Mouse (Mus musculus) kidney, postnatal 4 days (tissue): Measurements from ENCODE around the gene Kdm1a.

ENCODE experiments used
- DNase-seq, 2 experiments: peaks; one replicate each; pipeline ENCODE4 v3.0.0; 2021; ENCODE audit warnings: mixed read lengths in 2 of 2

Kdm1a gene

DNA sequence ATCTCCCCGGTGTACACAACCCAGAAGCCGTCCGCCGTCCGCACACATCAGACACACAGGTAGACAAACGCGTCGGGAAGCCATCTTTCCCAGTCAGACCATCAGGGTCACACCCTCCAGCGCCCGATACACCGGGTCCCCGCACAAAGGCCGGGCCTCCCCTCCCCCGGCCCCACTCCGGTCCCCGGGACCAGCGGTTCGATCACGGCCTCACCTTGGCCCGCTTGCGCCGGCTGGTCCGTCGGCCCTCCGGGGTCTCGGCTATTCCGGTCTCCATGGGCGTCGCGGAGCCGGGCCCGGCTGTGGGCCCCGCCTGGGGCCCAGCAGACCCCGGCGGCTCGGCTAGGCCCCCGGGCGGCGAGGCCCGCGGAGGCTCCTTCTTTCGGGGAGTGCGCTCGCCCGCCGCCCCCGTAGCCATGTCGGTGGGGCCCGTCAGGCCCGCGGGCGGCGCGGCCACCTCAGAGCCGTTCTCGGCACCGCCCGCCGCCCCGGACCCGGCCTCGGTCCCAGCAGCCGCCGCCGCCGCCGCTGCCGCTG, 437 bp downstream of the Kdm1a start:
- DNase-seq, result peak; percentile 55 to 72

DNA sequence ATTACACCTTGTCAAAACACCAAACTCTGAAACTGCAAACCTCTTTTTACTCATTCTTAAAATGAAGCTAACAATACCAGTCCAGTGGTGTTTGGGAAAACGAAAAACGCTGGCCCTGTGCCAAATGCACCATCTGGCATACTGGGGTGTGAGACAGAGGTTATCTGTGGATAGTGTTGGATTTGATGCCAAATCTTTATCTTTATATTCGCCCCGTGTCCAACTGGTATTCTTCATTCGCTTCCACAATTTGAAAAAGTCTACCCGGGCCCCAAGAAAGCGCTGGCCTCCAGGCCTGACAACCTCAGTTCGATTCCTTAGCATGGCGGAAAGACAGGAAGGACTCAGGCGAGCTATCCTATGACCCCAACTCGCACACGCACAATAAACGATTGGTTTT, 1.0 kb downstream of the Kdm1a start:
- peak; percentile 78 to 83 for DNase-seq

DNA sequence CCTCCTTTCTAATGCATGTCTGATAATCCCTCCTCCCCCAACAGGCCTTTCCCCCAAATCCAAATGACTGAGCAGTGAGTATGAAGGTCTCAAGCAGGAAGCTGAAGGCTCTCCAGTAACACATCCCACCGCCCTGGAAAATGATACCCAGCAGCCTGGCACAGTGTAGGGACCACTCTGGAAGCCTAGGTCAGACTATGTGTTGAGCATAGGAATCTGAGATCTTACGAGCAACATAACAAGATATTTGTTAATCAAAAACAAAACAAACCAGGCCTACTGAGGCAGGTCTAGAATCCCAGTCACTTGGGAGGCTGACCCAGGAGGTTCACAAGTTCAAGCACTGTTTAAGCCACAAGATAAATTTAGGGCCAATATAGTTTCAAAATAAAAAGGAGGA, 2.0 kb downstream of the Kdm1a start:
- no peak for DNase-seq

DNA sequence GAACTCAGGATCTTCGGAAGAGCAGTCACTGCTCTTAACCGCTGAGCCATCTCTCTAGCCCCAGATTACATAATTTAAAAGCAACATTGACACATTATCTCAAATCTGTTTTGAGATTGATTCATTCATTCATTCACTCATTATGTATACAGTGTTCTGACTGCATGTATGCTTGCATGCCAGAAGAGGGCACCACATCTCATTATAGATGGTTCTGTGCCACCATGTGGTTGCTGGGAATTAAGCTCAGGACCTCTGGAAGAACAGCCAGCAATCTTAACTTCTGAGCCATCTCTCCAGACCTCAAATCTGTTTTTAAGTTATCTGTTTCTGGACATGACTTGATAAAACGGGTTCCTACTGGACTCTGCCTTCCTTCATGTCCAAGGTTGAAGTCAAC, 2.7 kb downstream of the Kdm1a start:
- DNase-seq, result no peak

DNA sequence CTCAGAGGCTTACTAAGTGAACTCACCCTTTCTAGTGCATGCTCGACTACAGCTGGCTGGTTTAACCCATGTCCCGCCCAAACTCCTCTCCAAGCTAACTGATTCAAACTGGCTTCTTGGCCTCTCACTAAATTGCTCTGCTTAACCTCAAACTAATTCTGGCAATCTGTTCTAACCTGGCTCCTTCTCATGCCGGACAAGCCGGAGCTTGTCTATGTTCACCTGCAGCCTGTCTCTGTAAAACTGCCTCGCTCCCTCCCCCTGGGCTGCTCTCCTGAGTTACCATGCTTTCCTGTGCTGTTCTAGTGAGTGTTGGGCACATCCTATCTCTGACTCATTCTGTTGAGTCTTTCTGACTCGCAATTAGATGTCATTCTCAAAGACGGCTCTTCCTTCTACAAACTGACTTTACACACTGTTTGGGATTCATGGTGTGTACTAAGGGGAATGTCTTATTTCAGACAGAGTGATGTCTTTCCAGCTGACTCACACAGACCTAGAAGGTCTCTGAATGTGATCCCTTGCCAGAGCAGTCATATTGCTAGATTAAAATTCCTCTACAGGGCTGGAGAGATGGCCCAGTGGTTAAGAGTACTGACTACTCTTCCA, 4.2 kb downstream of the Kdm1a start:
- DNase-seq, result no peak

DNA sequence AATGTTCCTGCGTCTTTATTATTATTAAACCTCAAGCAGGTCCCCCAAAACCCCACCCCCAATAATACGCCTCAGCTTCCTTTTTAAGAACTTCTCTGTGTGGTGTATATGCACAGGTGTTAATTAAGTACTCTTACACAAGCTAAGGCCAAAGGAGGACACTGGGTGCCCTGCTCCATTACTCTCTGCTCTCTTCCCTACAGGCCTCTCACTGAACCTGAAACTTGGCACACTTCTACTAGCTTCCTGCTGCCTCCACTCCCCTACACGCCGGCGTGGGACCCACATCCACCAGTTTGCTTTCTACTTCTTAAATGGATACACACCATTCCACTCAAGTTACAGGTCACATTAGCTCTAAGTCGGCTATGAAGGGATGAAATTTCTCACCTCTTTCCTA, 7.3 kb downstream of the Kdm1a start:
- DNase-seq, result peak; percentile 41 to 57

DNA sequence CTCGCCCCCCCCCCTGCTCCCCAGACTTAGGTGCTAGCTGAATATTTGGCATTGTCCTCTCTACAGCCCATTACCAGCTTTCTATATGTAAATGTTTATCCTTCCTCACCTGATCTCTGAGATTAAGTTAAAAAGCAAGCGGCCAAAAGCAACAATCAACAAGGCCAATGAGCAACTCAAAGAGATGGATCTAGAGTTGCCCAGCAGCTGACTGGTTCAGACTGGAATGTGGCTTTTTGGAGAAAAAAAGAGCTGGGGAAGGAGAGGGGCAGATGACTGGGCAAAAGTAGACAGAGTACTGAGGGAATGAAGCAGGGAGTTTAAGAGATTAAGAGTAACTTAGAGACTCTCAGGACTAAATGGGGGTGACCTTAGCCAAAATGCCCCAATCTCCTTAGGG, 8.5 kb downstream of the Kdm1a start:
- no peak for DNase-seq

DNA sequence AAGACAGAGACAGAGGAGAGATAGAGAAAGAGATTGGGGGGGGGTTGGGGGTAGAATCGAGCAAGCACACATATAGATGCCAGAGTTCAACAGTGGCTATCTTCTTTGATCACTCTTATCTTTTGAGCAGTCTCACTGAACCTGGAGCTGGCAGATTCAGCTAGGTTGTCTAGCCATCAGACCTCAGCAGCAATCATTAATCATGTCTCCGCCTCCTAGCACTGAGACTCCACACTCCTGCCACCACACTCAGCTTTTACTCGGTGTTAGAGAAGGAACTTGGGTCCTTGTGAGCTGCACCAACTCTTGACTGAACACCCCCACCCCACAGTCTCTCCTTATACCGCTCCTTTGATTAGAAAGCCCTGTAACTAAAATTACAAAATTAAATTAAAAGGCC, 10.4 kb downstream of the Kdm1a start:
- no peak for DNase-seq

DNA sequence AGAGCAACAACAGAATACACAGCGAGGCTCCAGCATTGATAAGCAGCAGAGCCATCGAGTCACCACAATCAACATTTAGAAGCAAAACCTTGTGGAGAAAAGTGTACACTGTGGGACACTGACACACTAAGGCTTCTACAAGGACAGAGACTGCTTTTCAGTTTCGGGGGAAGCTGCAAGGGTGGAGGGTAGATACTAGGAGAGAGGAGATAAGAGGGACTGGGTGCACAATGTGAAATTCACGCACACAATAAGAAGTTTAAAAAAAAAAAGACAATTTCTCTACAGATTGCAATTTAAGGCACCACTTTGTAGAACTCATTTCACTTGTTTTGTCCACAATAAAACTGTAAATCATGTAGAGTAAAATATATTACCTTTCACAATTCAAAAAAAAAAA, 14.5 kb downstream of the Kdm1a start:
- no peak for DNase-seq

DNA sequence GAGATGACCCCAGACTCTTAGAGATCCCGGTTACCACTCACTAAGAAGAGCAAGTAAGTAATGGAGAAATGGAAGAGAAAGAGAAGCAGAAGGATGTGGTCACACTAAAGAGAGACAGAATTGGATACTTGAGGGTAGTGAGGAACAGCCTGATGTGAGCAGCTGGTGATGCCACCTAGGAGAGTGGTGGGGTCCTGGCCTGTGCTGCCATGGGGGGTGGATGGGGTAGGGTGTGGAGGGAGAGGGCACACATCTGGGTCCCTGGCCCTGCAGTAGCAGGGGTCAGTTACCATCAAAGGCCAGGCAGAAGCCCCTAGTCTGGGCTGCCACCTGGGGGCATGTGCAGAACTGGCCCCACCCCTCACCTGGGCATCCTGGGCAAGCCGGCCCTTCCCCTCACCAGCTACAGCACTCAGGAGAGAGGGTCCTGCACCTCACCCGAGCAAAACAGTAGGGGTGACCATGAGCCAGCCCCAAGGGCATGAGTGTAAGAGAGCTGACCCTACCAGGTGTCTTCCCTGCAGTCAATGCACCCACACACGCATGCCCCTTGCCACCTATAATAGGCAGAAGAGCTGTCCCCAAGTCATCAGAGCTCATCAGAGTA, 15.2 kb downstream of the Kdm1a start:
- DNase-seq, result no peak

DNA sequence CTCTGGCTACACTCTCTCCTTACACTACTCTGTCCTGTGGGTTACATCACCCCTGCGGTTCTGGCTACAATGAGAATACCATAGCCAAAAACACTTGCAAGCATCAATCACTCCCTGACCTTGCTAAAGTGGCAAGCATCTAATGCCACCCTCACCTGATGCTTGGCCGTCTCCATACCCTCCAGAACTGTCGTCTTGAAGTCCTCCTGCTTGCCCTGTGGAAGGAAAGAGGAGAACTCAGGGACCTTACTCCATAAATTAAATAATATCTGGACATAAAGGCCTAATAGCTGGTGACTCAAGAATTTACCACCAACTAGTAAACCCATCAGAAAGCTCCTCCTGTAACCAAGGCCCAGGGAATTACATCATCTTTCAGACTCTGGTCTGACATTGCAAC, 20.6 kb downstream of the Kdm1a start:
- DNase-seq, result no peak

DNA sequence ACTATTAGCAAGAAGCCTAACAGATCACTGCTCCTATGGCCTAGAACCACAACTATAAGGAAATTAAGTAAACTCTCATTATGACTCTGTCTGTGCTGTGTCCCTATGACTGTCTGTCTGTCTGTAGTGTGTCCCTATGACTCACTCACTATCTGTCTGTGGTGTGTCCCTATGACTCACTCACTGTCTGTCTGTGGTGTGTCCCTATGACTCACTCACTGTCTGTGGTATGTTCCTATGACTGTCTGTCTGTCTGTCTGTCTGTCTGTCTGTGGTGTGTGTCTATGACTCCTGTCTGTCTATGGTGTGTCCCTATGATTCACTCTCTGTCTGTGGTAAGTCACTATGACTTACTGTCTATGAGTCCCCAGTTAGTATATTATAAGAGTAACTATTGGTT, 32.5 kb downstream of the Kdm1a start:
- no peak for DNase-seq

DNA sequence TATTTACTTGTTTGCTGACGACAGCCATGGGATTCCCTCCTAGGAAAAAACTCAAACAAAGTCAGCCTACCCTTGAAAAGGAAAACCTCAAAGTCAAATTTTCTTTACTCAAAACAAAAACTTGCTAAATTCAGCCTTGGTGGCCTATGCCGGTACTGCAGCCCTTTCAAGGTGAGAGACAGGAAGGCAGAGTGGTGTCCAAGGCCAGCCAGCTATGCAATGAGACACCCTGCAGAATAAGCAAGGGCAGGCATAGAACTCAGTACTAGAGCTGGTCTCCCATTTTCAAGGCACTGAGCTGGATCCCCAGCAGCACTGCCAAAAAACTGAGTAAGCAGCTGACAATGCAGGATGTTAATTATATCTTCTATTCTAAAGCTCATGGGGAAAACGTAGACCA, 33.9 kb downstream of the Kdm1a start:
- DNase-seq, result peak; percentile 18 to 24

DNA sequence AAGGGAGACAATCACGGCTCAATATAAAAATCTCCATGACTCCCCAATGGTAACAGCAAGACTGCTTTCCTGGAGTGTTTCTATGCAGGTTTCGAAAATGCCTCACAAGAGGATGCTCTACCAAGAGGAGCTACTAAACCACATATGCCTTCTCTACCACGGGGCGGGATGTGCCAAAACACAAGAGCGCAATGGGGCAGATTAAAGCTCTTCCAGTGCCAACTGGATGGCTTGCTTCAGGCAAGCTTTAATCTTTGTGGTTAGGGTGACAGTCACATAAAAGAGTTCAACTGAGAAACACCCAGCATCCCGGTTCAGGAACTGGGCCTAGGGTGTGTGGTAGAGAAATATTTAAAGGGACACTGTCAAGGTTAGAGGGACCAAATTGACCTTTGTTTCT, 39.8 kb downstream of the Kdm1a start:
- no peak for DNase-seq

DNA sequence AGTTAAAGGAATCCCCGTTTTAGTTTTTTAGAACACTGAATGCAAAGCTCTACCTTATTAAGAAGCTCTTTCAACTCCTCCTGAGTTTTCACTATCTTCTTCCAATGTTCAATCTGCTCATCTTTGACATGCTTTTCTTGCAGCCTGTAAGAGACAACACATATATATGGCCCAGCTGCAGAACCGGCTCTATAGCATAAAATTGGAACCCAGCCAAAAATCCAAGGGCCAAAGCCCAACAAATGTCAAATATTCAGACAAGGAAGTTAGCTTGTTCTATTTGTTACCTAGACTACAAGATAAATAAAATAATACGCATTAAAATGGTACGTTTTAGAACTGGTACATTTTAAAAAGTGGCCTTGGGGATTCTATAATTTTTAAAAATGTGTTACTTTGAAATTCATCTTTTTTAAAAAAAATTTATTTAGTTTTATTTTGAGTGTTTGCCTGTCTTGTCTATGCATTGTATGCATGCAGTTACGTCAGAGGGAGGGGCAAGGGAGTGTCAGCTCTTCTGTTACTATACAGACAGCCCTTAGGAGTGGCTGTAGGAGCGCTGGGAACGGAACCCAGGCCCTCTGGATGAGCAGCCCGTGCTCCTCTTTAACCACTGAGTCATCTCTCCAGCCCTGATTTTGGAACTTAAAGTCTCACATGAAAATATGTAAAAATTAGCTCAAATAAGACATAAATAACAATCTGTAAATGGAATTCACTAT, 42.1 kb downstream of the Kdm1a start:
- DNase-seq, result no peak

DNA sequence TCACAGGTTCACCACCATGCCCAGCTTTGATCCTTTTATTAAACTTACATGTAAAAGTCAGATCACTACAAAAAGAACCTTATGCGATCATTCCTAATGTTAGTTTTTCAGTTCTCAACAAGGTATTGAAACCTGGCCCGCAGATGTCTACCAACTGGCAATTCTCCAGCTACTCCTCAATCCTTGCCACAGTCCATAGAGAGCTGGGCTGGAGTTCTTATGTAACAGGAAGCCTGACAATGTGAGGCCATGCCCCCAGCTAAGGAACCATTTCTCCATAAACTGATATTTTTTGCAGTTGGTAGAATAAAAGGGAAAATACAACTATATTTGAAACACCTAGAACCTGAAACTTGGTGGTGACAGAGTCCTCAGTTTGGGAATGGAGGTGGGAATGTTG, 42.8 kb downstream of the Kdm1a start:
- no peak for DNase-seq

DNA sequence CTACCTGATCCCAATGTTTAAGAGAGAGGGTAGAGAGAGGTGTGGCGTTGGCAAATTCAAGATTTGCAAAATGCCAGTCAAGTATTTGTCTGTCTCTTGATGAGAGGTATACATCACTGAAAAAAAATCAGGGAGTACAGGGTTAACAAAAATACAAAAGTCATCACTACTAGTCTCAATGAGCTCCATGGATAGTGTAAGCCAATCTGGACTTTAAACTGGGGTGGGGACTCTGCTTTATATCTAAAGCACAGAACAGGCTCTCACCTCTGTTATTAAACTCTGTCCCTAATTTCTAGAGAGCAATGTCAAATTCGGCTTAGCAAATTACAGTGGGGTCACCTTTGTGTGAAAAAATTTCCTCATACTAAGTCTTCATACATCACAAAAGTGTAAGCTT, 44.9 kb downstream of the Kdm1a start:
- no peak for DNase-seq

DNA sequence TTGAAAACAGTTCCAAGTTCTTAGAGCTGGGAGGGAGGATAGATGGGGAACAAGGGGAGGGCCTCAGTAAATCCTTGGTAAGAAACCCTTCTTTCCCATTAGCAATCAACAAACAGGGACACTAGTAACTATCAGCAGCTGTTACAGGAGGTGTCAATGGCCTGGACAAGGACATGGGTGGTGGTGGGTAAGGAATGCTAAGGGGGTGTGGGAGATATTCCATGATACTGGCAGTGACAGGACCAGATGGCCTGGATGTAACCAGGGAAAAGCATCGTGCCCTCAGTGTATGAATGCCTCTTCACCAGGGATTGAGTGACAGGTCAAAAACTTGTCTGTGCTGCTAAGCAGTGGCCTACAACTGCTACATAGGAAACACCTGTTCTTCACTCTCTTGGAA, 49.4 kb downstream of the Kdm1a start:
- no peak for DNase-seq

DNA sequence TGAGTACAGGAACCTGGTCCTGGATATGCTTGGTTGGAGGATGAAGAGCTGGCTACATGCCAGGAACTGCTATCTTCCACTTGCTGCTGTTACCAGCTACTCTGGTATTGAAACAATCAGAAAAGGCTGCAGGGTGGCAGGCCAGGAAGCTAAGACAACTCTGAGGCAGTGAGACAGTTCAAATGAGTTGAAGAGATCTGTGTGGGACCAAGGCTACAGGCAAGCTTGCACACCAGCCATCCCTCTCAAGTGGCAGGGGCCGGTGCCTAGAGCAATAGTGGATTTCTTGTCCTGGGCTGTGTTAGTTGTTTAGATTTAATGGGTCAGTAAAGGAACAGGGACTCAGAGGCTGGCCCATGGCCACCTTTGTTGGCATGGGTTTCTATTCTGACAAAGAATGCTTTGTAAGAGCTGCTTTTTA, 54.1 kb downstream of the Kdm1a start:
- peak; percentile 20 to 47 for DNase-seq

DNA sequence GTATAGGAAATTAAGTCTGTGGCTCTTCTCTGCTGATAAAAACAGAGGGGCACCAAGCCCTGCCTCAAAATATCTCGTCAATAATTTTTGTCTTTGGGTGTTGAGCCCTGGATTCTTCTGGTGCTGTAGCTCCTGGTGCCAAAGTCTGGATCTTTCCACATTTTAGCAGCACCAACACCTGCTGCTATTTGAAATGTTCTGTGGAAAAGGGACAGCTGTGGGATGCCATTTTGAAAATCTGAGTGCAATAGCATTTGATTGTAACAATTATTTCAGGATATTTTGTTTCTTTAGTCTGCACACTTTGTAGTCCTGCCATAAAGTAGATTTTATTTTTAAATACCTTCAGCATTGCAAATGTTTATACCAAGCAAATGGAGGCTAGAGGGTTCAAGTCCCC, 54.8 kb downstream of the Kdm1a start:
- no peak for DNase-seq

DNA sequence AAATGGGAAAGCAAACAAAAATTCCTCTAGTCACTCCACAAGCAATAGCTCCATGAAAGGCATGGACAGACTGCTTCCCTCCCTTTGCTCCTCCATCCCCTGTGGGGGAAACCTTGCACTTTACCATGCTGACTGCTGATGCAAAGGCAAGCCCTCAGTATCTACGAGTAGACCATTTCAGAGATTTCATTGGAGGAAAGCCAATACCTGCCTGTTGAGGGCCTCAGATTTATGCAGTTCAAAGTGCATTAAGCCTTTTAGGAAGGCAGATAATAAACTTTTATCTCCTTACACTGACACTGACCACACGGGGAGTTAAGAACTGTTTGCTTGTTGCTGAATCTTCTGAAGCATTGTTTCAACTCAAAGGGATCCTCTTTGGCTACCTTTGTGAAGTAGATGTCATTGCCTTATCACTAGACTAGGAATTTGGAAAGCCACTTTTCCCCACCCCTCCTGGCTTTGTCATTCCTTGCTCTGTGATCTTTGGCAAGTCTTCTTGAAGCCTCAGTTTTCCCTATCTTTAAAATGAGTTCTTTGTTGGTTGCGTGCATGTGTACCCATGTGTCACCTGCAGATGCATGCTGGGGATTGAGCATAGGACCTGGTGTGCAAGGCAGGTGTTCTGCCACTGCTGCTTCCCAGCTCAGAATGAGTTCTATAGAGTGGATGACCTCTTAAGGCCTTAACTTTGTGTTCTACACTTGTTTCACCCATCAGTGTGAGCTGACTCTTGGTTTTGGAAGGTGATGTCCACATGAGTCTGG, 56.1 kb downstream of the Kdm1a start:
- DNase-seq, result no peak

DNA sequence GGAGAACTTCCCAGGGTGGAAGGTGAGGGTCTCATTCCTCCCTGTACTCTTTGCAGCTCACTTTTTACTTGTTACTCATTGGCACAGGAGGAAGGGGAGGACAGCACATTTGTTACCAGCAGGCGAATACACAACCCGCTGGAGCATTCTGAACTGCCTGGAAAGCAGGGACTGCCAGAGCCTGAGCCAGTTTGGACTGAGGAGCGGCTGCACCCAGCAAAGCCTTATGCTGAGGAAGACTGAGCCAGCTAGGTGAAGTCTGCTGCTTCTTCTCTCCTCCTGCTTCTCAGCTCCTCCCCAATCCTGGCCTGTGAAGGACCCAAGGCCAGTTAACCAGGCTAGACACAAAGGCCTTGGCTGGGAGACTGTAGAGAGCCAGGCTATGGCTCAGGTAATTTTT, 57.4 kb downstream of the Kdm1a start:
- no peak for DNase-seq

DNA sequence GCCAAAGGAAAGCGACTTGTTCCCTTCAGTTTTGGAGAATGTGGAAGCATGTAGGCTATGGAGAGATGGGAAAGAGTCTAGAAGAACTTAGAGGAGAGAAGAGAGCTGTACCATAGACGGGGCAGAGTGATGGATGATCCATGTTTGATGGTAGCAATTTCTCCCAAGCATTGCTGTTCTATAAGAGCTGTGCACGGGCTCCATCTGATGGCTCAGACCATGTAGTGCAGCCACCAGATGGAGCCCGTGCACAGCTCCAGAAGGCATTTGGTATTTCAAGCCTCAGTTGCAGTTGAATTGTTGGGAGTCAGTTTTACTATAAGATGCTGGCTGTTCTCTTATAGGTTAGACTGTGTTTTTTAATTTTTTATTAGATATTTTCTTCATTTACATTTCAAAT, 76.1 kb downstream of the Kdm1a start:
- peak; percentile 75 to 78 for DNase-seq

DNA sequence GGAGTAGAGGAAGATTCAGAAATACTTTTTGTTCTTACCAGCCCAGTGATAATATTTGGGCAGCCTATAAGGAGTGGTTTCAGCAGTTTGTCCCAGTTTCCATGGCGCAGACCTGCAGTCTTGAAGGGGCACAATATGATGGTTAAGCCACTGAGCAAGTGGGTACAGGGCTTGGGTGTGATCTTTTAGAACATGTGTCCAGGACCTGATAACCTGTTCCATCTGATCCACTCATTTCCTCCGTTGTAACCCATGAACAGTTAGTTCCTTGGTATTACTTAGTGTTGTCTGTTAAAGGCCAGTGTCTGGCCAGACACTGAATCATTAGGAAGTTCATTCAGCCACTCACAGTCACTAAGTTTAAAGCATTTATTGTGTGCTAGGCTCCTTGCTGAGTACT, 78.2 kb downstream of the Kdm1a start:
- DNase-seq, result no peak
